ENCODE assay signal across 19 mouse cellular contexts in genomic region chr9:41508746-41509145, GRCm38 (mm10).
"Had no signal": no experiment of that assay in that cellular context is flagged by ENCODE, and none has a peak within 500 bp of the region (broad histone marks: within the 10 kb centered on the region; RNA-seq: fewer than 3 reads in every experiment).

No protein-coding gene starts in this region.

- H3K9me3 ChIP-seq: midbrain, embryonic 10.5 days; midbrain, embryonic 12.5 days; neural tube, embryonic 13.5 days; neural tube, embryonic 15.5 days; stomach, embryonic 15.5 days had no signal

- H3K4me1 ChIP-seq: midbrain, embryonic 10.5 days; midbrain, embryonic 12.5 days; neural tube, embryonic 15.5 days; stomach, embryonic 15.5 days had no signal

- H3K4me2 ChIP-seq: lung, embryonic 14.5 days; midbrain, embryonic 12.5 days; neural tube, embryonic 13.5 days; neural tube, embryonic 15.5 days; stomach, embryonic 15.5 days had no signal

- H3K36me3 ChIP-seq: neural tube, embryonic 15.5 days; stomach, embryonic 15.5 days had no signal

- H3K27me3 ChIP-seq: midbrain, embryonic 12.5 days; neural tube, embryonic 13.5 days; neural tube, embryonic 15.5 days; stomach, embryonic 15.5 days had no signal

- DNase-seq: lung, adult 18-20 months; lung, embryonic 14.5 days; lung, postnatal 10 days; lung, postnatal 4 days; midbrain, embryonic 14.5 days; retina, postnatal 1 day; right cerebral cortex, adult 18-20 months; right cerebral cortex, postnatal 25 days; right cerebral cortex, postnatal 4 days; spleen, adult 18-20 months; thymus, adult 2 months; thymus, postnatal 25 days; thymus, postnatal 4 days had no signal

- H3K27ac ChIP-seq: midbrain, embryonic 10.5 days; midbrain, embryonic 12.5 days; neural tube, embryonic 13.5 days; neural tube, embryonic 15.5 days; stomach, embryonic 15.5 days; stomach, postnatal 0 days had no signal

- H3K4me3 ChIP-seq: midbrain, embryonic 10.5 days; midbrain, embryonic 12.5 days; neural tube, embryonic 13.5 days; neural tube, embryonic 15.5 days; stomach, embryonic 15.5 days had no signal
